Mouse (Mus musculus): ENCODE data around the gene Olfr704.
"Not testable (repeated sequence)": the region's sequence is repeated elsewhere in the genome, so short reads cannot be mapped to it uniquely, and the experiment has no call there.

The Olfr704 gene

DNA sequence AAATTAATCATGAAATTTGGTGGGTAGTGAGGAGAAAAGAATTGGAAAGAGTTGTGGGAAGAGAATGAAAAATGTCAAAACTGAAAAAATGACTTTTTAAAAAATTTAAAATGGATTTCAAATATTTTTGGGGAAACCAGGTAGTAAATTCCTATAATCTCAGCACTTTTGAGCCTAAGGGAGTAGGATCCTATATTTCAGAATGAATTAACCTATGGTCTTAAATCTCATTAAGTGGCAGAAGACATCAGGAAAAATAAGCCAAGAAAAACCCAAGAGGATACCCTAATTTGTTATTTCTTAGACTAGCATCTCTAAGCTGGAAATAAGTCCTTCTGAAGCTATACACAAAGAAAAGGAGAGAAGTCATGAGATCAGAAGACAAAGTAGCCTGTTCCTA, at the start of gene Olfr704:
Olfr704 (plus strand) TSS at position 301 of the 400 bp plus-strand sequence.
- in situ Hi-C loops (cut with MboI, MseI) = no loop called here

DNA sequence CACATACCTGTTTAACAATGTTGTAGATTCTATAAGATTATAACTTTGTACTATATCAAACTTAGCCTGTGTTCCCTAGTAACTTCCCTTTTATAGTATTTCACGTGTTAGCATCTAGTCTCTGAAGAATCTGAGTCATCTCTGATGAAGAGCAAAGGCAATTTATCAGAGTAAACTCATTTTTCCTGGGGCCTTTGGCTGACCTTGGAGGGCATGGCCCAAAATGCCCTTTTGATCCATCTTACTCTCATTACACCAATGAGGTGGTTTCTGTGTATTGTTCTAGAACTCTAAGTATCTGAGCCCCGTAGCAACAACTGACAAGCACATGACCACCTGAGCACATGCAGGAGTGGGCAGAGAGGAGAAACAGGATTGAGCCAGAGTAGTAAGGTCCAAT, 49.2 kb upstream of the Olfr704 start, which contains the start of gene Olfr701:
Olfr701 (plus strand) TSS at position 301 of the 400 bp plus-strand sequence.
- in situ Hi-C loops (cut with MboI, MseI) = loop anchor here (10.0 to 25.0 kb wide), 2 partner anchors 229 to 452 kb away; no protein-coding TSS in a partner anchor

DNA sequence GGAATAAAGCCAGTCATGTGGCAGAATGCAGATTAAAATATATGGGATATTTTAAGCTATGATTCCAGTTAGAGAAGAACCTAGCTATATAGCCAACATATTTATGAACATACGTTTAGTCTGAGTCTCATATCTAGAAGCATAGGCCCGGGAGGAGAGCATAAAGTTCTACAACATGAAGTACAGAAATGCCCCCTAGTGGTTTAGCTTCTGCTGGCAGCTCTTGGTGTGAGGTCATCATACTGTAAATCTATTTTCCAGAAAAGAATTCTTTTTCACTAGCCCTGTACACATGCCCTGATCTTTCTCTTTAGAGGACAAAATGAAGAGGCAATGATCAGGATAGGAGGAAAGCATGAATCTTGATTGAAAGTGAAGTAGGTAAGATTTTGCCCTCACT, 47.2 kb upstream of the Olfr704 start:
- in situ Hi-C loops (cut with MboI, MseI) = loop anchor here (10.0 to 25.0 kb wide), 2 partner anchors 231 to 453 kb away; no protein-coding TSS in a partner anchor

DNA sequence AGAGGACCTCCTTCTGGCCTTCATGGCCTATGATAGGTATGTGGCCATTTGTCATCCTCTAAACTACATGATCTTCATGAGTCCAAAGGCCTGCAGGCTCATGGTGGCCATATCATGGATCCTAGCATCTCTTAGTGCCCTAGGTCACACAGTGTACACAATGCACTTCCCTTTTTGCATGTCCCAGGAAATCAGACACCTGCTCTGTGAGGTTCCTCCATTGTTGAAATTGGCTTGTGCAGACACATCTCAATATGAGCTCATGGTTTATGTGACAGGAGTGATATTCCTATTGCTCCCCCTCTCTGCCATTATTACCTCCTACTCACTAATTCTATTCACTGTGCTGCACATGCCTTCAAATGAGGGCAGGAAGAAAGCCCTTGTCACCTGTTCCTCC, 44.6 kb upstream of the Olfr704 start:
- in situ Hi-C loops (cut with MboI, MseI) = loop anchor here (10.0 to 25.0 kb wide), 2 partner anchors 234 to 456 kb away; no protein-coding TSS in a partner anchor

DNA sequence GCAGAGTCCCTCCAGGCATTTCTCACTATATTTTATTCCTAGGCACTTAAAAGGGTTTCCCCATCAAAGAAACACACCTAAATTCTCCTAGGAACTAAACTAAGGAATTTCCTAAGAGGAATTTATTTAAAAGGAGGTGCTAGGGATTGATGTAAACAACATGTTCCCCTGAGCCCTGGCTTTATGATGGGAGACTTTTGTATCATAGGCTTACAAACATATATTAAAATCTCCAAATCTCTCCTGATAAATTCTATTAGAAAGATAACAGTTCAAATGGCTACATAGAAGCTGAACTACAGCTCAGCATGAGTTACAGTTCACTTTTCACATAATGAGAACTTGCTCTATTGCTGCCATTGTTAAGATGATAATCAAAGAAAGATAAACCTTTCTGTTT, 29.2 kb upstream of the Olfr704 start, which contains the start of gene Olfr702:
Olfr702 (minus strand) TSS at position 101 of the 400 bp plus-strand sequence.
- in situ Hi-C loops (cut with MboI, MseI) = no loop called here

DNA sequence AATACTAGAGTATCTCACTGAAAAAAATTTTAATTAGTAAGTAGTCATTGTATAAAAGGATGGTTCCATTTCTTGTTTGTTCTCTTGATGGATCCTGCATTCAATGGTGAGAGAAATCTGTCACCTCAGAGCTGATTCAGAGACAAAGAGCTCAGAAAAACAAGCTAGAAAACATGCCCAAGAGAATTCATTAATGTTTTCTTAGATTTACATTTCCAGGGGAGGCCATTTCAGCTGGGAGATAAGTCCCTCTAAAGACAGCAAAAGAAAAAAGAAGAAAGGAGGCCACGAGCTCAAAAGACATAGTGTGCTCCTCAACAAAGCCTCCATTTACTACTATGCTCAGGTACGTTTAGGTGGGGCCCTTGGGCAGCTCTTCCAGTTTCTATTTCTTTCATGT, 19.9 kb upstream of the Olfr704 start, which contains the start of gene Olfr703:
Olfr703 (plus strand) TSS at position 301 of the 400 bp plus-strand sequence.
- in situ Hi-C loops (cut with MboI, MseI) = no loop called here

DNA sequence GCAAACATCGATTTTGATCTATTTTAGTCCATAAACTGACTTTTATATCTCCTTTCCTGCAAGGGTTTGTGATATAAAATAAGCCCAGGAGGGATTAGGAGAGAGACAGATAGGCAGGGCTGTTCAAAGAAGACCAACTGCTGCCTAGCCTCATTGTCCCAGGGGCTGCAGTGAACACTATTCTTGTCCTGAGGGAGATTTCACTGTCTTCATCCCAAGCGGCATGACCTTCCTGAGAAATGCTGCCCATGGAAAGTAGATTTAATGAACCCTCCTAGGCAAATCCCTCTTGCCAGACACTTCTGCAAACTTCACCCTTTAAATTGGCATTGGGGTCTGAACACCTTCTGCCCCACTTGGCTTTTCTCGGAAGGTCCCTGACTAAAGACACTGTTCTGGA, 13.8 kb downstream of the Olfr704 start, which contains the start of gene Olfr705:
Olfr705 (minus strand) TSS at position 101 of the 400 bp plus-strand sequence.
- in situ Hi-C loops (cut with MboI, MseI) = no loop called here

DNA sequence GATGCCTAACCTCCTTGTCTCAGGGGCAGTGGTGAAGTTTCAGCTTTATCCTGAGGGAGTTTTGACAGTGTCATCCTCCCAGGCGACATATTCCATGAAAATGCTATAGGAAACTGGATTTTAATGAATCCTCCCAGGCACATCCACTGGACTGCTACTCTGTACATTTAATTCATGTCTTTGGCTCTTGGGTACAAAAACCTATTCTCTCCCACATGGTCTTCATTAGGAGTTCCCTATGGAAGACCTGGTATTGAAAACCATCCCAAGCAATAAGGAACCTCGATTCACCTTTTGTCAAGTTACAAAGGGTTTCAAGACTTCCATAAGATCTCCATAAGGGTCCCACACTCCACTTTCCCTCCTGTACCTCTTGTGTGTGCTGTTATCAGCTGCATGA, 25.1 kb downstream of the Olfr704 start, which contains the start of gene Olfr706:
Olfr706 (minus strand) TSS at position 101 of the 400 bp plus-strand sequence.
- in situ Hi-C loops (cut with MboI, MseI) = no loop called here

DNA sequence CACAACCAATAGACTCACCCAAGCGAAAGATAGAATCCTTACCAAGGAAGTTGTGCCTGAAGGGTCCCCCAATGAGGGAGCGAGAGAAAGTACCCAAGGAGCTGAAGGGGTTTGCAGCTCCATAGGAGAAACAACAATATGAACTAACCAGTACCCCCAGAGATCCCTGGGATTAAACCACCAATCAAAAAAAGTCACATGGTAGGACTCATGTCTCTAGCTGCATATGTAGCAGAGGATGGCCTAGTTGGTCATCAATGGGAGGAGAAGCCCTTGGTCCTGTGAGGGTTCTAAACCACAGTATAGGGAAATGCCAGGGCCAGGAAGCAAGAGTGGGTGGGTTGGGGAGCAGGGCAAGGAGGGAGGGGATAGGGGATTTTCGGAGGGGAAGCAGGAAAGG, 38.2 kb downstream of the Olfr704 start, which contains the start of gene Olfr707:
Olfr707 (minus strand) TSS at position 101 of the 400 bp plus-strand sequence.
- in situ Hi-C loops (cut with MboI, MseI) = not testable (repeated sequence)

DNA sequence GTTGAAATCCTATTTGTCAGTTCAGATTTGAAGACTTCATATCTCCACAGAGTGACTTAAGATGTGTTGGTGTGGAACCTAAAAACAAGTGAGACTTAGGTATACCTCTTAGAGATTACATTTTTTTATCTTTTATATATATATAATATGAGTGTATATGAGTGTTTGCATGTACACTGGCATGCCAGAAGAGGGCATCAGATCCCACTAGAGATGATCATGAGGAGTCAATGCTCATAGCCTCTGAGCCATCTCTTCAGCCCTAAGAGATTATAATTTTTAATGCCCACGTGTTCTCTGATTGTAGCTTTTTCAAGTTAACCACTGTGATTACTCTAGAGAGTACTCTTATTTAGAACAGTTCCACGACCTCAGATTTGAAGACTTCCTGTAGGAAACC, 44.7 kb downstream of the Olfr704 start, which contains the start of gene Olfr1532-ps1:
Olfr1532-ps1 (plus strand) TSS at position 326 of the 400 bp plus-strand sequence.
- in situ Hi-C loops (cut with MboI, MseI) = no loop called here
